Mouse (Mus musculus): ENCODE measurements around the gene Hook1.

DNA sequence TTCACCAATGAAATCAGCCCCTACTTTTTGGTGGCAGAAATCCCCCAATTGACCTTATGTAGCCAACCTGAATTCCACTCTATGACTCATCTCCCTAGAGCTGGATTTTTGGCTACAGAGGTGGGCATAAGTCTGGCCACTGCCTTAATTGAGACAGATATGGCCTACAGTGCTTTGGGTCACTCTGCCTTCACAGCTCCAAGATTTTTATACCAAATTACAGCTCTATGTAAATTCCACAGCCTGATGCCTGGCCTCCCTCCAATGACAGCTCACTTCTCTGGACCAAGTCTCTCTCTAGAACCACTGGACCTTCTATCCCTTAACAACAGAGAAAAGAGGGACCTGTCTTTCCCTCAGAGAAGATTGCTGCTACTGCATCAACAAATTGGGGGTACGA lies 38.2 kb upstream of the Hook1 start:
- no peak for TF ChIP-seq CTCF (IDR thresholded peaks at IDR 0.05; ENCODE audit: extremely low read depth, insufficient read depth, insufficient read length, insufficient replicate concordance)
- TF ChIP-seq POLR2A (IDR thresholded peaks at IDR 0.05; ENCODE audit: low read depth, low read length), result no peak
